Mouse (Mus musculus) thymus, postnatal 0 days (tissue): ENCODE measurements around the gene Nfkbie. TPM values are rescaled to one million over a fixed set of nuclear protein-coding genes. Genes with fewer than 3 reads are reported as not detected.

ENCODE experiments used
- DNase-seq: peaks from one replicate; pipeline ENCODE4 v3.0.0-alpha.2; 2015; ENCODE audit warnings: low spot score
- polyA plus RNA-seq: library from polyadenylated mRNA; unstranded; fragments of >200 nt; fragmentation: Nextera tagmentation; extraction: Ambion mirVana; gene quantifications from 2 replicates; pipeline ENCODE4 v1.2.1, GENCODE M21; 2015

Gene Nfkbie
- polyA plus RNA-seq, 1 experiment from 2014 or later, result 80.2 TPM

DNA sequence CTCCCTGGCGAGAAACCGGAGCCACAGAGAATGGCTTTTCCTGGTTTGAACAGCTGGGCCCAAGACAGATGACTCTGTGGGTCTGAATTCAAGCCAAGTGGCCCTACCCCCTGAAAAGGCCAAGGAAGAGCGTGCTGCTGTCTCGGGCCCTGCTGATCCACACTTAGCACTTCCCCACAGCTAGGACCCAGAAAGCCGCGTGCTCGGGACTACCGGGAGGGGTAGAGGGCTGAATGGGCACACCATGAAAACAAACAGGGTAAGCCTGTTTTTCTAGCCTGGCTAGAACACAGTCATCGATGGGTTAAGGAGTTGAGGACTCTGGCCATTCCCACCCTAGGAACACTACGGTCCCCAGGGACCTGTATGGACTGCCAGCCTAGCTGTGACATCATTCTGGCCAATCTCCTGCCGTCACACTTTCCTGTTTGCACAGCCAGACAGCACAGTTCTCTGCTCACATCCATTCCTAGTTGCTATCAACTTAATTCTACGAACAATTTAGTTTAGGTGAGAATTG, 25.5 kb downstream of the Nfkbie start:
- no peak for DNase-seq

DNA sequence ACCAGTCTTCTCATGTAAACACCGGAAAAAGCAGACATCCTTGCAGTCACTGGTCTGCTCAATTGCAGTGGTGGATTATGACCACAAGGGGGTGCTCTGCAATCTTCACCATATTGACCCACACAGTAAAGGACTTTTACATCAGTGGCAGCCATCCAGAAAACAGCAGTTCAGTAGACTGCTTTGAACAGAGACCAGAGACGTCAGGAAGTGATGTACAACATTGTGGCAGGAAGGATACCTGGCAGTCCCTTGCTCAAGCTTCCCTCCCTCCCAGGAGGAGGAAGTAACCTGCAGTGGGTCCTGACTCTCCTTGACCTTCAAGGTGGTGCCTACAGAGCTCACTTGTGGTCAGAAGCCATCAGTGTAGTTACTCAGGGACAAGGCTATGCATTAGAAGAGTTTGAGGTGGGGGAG, 26.1 kb downstream of the Nfkbie start:
- DNase-seq, result peak; percentile 83

- DNase-seq, result no peak
Observed at GRCm38 (mm10) chr17:45582188-45582587, 26.7 kb downstream of the Nfkbie start.

DNA sequence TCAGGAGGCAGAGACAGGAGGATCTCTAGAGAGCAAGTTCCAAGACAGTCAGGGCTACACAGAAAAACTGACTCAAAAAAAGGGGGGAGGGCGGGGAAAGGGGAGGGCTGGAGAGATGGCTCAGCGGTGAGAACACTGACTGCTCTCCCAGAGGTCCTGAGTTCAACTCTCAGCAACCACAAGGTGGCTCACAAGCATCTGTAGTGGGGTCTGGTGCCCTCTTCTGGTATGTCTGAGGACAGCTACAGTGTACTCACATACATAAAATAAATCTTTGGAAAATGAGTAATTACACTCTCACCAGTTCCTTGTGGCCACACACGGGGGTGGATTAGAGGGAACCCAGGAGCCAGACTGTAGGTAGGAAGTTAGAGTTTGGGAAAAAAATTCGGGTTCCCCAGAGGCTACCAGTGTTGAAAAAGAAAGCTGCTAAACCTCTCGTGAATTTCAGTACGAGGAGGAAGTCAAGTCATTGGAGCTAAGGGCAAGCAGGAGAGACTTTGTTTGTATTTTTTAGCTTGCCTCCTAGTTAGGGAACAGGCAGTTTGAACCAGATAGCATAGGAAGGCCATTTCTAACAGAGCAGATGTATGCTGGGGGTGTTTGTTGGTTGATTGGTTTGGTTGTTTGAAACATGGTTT, 27.3 kb downstream of the Nfkbie start:
- DNase-seq, result peak; percentile 49

DNA sequence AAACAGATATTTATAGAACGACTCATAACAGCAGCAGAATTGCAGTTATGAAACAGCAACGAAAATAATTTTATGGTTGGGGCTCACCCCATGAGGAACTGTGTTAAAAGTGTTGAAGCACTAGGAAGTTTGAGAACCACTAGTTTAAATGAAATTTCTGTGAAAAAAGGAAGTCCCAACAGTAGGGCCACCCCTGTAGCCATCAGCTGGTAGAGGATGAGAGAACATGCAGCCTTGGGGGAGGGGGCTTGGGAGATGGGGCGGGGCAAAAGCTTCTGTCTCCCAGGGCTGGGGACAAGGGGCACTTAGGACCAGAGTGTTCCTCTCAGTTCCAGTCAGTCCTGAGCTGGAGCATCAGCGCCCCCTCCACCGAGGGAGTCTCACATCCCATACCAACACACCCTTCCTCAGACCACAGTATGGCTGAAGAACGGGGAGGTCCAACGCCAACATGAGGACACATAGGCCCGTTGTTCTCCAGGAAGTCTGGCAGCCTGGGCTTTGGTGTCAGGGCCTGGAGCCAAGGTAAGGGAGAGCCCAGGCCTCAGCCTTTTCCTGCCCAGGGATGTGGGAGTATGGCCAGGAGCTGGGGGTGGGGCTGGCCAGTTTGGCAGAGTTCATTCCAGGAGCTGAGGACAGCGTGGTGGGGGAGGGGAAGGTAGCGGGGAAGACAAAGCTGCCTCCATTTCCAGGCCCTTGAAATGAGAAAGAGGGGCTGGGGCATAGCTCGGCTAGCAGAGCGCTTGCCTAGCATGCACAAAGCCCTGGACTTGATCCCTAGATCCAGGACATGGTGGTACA, 28.8 kb downstream of the Nfkbie start:
- DNase-seq, result no peak

DNA sequence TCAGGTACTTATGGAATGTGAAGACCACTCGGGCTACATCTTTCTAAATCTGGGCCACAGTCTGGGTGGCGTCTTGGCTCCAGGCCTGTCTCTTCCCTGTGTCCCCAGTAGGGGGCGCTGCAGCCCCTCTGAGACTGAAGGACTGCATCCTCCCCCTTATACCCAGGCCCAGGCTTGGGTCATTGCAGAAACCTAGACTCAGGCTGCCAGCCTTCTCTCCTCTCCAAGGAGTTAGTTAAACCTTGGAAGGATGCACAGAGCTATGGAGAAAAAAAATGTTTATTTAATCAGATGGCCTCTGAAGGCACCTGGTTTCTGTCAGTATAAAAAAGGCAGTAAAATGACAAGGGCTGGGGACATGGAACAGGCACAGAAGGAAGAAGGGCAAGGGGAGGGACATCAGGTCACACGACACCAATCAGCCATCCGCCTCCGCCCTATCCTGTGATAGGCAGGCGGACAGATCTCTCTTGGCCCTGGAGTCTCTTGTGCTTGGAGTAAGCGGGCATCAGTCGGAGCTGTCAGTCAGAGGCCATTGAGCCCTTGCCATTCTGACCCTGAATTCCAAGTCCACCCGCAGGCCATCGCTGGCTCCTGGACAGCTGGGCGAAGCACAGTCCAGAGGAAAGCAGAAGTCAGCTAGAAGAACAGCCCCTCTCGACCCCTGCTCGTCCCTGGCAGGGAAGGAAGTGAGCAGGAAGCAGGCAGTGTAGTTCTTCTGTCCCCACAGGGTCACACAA, 29.6 kb downstream of the Nfkbie start:
- DNase-seq, result peak; percentile 75

DNA sequence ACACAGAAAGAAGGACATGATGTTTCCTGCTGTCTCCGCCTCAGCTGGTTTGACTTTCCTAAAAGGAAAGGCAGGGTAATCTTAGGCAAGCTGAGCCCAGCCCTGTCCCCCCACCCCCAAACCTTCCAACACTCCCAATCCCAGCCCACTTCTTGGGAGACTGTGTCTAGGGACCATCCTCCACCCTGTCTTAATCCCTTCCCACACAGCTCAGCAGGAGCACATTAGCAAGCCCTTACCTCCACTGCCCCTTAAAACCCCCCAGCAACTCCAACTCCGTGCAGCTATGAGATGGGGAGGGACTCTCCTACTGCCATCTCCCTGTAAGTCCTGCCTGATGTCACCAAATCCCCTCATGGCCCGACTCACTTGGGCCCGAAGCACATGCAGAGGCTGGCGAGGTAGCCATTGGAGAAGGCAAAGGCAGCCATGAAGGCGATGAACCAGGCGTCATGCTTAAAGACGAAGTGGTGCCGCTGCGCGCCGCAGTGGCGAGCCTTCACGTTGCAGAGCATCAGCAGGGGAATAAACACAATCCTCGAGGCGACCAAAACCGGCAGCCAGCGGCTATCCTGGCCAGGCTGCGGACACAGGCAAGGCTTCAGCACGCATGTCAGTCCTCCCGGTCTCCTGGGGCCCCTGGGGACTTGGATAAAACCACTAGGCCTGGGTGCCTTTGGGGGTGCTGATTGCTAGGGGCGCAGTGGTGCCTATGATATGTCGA, 30.4 kb downstream of the Nfkbie start:
- peak; percentile 5 for DNase-seq

DNA sequence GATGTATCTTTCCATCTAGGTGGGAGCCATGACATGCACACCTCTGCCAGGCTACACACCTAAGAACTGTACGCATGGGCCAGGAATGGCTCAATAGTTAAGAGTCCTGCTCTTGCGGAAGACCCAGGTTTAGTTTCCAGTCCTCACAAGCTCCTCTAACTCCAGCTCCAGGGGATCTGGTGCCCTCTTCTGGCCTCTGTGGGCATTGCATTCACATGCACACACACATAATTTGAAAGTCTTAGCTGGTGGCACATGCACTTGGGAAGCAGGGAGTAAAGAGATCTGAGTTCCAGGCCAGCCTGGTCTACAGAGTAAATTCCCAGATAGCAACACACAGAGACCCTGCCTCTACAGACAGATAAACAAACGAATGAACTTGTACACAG, 30.9 kb downstream of the Nfkbie start:
- peak; percentile 26 for DNase-seq

GRCm38 (mm10) chr17:45588370-45588769, 32.9 kb downstream of the Nfkbie start:
- DNase-seq, result no peak

GRCm38 (mm10) chr17:45589236-45589635, 33.7 kb downstream of the Nfkbie start:
- no peak for DNase-seq

GRCm38 (mm10) chr17:45589844-45590243, 34.3 kb downstream of the Nfkbie start:
- no peak for DNase-seq

- no peak for DNase-seq
Observed at GRCm38 (mm10) chr17:45590410-45590809, 34.9 kb downstream of the Nfkbie start.

- peak; percentile 30 for DNase-seq
Observed at GRCm38 (mm10) chr17:45591701-45592605, 36.5 kb downstream of the Nfkbie start.

GRCm38 (mm10) chr17:45592606-45593431, 37.3 kb downstream of the Nfkbie start:
- DNase-seq, result peak; percentile 17

- no peak for DNase-seq
Observed at GRCm38 (mm10) chr17:45593479-45593878, 38.0 kb downstream of the Nfkbie start.

DNA sequence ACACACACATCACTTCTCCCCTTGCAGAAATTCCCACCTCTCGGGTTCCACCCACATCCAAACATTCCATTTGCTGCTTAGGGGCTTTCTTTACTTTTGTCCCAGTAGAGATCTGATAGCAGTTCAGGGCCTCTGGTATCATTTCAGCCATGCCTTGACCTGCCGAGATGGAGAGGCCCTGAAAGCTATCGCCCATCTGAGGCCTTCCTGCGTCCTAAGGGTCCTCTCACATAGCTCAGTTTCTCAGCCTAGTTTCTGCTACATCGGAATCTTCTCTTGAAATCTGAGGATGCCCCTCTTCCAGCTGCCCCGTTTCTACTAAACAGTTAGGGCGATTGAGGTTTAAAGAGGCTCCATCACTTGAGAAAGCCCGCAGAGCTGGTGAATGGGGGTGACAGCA, 38.7 kb downstream of the Nfkbie start:
- peak; percentile 2 for DNase-seq

DNA sequence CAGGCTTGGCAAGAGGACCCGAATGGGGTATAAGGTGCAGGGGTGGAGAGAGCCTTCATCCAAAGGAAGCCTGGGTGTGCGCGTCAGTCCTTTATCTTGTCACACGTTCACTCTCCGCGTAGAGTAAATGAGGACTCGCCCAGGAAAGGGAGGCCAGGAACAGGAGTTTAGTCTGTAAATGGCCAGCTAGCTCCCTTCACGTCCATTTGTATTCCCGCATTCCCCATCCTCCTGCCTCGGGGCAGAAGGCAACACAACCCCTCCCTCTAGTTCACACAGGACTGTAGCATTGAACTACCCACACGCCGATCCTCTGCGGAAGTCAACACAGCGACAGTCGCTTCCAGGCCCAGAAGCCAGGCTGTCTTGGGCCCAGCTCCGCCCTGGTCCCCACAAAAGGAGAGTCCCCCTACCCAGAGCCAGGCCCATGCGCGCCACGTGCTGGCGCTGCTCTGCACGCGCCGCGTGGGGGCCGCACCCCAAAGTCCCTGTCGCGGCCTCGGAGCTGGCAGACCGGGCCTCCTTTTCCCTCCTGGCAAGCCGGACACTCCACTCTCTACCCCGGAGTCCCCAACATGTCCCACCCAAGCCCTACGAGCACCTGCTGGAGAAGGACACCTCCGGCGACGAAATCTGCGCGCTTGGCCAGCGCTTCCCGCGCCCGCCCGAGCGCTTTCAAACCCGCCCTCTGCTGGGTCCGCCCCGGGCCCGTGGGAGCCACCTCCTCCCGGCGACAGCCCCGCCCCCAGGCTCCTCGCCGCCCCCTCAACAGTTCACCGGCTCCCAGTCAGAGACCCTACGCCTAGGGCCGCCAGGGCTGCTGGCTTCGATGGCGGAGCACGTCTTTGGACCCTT, 39.6 kb downstream of the Nfkbie start:
- DNase-seq, result peak; percentile 79

DNA sequence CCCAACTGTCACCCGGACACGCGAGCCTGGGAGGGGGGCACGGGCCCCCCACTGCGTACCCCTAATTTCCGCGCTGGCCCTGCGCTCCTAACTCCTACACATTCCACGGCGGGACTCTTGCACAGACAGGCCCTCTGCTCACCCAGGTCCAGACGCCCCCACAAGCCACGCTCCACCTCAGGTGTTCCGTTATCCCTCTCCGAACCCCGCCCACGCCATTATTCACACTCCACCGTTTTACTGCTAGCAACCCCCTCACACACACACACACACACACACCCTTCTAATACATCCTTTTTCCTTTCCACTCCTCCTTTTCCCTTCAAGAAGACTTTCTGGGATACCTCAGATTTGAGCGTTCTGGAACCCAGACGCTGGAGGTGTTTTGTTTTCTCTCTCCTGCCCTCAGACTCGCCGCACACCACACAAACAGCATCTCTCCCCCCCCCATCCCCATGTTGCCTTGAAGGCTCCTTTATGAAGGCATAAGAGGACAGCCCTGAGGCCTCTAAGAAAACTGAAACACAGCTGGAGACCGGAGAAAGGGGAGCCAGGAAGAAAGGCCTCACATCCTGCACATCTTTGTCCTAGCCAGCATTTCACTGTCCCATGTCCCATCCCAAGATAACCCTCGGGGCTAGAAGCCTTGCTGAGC, 40.4 kb downstream of the Nfkbie start:
- DNase-seq, result peak; percentile 18
